Mouse (Mus musculus) ovary, adult 18-20 months (tissue): ENCODE data around the gene Lrrc8c.

Experiments used
- DNase-seq: peaks from one replicate; pipeline ENCODE4 v3.0.0; 2022; ENCODE audit warnings: low spot score, mixed read lengths

Lrrc8c gene

GRCm38 (mm10) chr5:105519096-105519975 lies at the start of gene Lrrc8c:
TSS of gene Lrrc8c (plus strand) at chr5:105519388.
- peak; percentile 82 for DNase-seq

DNA sequence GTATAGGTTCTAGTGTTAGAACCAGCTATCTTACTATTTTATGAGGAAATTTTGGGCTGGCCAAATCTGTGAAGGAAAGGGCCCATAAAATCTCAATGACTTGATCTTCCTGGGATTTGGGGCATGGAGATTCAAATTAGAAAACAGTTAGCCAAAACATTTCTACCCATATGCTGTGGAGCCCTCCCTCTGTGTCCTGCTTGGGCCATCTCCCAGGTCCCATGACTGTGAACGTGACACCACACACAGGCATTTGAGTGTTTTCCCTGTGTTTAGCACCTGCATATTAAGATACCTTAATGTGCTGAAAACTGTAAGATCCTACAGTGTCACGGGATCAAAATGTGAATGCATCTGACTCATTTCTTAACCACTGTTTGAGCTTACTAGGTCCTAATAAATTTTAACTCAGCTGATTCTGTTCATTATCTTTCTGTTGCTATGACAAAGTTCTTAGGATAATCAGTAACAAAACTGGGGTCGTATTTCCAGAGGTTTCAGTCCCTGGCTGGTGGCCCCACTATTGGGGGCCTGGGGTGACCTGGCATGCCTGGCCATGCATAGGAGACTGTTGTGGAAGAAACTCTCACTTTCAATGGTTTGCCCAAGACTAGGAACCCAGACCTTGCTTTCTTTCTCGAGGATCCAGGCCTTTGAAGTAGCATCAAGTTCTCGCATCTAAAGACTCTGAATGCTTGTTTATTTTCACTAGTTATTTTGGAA lies 46.0 kb upstream of the Lrrc8c start:
- DNase-seq: no peak

DNA sequence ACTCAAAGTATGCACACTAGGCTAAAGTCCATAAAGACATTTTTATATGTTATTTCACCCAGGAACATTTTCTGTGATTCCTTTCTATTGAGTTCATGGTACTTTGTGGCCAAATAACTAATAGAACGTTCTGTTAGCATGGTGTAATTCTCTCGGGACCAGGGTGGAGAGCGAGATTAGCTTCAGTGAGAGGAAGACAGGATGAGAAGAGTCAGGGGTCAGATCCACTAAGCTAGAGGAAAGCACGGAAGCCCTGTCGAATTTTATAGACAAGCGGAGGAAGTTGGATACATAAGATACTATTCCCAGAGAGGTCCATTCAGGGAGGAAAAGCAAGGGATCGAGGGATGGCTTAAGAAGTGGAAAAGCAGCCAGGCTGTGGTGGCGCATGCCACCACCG lies 41.7 kb upstream of the Lrrc8c start:
- DNase-seq: no peak

DNA sequence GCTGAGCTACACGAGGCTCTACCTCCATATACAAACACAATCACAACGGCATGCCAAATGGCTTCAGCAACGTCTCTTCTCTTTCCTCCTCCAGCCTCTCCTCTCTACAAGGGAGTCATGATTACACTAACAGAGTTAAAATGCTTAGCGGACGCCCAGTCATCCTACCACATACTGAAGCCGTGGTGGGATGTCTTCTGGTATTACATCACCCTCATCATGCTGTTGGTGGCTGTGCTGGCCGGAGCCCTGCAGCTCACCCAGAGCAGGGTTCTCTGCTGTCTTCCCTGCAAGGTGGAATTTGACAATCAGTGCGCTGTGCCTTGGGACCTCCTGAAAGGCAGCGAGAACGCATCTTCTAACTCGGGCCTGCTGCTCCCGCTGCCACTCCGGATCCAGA lies 39.5 kb upstream of the Lrrc8c start:
- no peak for DNase-seq

DNA sequence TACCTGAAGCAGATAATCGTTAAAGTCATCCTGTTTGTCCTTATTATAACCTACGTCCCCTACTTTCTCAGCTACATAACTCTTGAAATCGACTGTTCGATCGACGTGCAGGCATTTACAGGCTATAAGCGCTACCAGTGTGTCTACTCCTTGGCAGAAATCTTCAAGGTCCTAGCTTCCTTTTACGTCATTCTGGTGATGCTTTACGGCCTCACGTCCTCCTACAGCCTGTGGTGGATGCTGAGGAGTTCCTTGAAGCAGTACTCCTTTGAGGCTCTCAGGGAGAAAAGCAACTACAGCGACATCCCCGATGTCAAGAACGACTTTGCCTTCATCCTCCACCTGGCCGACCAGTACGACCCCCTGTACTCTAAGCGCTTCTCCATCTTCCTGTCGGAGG lies 38.6 kb upstream of the Lrrc8c start:
- DNase-seq: no peak

GRCm38 (mm10) chr5:105483632-105484031 lies 35.6 kb upstream of the Lrrc8c start:
- no peak for DNase-seq

DNA sequence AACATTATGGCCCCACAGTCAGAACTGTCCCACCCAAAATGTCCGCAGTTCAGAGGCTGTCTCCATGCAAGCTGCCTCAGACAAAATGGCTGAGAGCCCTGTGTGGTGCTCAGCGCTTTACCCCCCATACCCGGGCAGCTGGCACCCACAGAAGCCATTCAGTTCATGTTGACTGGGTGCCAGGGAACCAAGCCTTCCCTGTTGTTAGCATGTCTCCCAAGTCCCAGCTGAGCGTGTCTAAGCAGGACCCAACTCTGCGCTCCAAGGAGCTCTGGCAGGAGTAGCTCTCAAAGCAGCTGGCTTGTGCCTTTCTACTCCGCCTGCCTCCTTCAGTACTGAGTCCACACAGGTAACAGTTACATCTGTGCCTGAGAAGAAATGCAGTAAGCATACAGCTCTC lies 34.9 kb upstream of the Lrrc8c start:
- no peak for DNase-seq

GRCm38 (mm10) chr5:105484891-105485290 lies 34.3 kb upstream of the Lrrc8c start:
- no peak for DNase-seq

DNA sequence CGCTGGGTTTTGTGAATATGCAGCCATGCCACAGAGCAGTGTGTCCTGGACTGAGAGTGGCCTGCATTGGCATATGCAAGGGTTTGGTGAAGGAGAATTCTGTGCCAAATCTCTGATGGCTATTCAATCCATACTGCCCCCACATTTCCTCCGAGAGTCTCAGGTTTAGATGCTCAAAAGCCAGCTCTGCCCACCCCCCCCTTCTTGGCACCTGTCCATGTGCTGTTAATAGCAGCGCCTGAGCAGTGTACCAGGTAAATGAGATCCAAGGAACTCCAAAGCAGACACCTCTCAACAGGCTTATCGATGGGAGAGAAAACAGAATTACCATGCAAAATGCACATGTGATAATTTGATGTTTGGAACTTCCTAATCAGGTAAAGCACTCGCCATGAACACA lies 29.0 kb upstream of the Lrrc8c start:
- DNase-seq: no peak

DNA sequence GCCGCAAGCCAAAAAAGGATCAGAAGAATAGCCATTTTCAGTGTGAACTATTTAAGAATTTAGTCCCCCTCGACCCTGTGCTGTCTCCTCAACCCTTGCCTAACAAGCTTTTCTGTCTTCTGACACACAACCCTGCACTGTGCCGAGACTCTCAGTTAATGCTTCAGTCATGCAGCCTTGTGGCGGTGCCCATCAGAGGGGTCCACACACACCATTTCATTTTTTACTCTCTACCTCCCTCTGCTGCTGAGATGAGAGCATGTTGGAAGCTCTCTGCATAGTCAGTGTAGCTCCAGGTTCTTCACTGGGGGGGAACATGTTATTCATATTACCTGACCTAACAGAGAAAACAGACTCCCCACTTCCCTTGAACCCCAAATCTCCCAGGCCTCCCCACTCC lies 27.8 kb upstream of the Lrrc8c start:
- DNase-seq: no peak

DNA sequence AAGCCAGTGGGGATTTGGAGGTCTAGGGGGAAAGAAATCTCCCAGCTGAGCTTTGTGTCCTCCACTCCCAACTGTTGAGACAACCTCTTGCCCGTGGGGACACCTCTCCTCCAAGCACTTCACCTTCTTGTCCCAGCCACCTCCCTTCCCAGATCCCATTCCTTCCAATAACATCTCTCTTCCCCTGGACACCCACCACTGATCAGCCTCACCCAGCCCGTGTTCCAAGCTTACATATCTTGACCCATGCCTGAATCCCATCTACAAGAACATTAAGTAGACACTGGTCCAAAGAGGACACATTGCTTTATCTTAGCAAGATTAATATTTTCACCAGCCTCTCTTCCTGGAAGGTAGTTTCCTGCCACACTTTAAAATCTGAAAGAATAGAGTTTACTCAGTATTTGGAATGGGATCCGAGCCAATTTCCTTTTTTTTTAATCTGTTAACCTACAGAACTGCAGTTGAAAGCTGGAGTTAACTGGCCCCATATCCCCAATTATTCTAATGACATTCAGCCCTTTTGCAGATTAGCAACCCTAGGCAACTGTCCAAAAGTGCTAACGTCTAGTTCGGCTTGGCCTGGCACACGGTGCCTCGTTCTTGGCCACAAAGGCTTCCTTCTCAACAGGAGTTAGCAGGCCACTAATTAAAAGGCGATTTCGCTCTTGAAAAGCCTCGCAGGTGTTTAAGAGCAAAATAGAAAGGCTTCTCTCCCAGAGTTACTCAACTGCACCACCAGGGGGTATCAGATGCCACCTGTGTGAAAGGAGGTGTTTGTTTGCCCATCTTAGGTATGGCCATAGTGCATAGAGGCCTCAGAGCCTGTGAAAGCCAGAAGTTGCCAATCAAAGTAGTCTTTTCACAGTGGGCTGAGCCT lies 26.6 kb upstream of the Lrrc8c start:
- no peak for DNase-seq

DNA sequence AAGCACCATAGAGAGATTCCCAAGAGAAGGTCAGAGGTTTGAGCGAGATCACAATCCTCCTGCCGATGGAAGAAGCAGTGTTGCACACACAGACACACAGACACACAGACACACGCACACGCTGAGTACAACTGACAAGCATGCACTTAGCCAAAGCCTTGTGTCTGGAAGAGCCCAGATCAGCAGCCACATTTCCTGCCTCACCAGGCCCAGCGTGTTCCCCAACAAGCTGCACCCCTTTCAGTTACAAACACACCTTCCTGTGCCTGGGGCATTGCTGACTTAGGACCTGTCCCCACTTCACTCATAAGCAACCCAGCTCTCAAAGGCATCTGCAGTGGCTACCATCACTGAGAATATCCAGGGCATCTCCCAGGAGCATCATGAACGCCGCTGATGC lies 25.8 kb upstream of the Lrrc8c start:
- DNase-seq: no peak

GRCm38 (mm10) chr5:105494246-105494917 lies 24.8 kb upstream of the Lrrc8c start:
- no peak for DNase-seq

DNA sequence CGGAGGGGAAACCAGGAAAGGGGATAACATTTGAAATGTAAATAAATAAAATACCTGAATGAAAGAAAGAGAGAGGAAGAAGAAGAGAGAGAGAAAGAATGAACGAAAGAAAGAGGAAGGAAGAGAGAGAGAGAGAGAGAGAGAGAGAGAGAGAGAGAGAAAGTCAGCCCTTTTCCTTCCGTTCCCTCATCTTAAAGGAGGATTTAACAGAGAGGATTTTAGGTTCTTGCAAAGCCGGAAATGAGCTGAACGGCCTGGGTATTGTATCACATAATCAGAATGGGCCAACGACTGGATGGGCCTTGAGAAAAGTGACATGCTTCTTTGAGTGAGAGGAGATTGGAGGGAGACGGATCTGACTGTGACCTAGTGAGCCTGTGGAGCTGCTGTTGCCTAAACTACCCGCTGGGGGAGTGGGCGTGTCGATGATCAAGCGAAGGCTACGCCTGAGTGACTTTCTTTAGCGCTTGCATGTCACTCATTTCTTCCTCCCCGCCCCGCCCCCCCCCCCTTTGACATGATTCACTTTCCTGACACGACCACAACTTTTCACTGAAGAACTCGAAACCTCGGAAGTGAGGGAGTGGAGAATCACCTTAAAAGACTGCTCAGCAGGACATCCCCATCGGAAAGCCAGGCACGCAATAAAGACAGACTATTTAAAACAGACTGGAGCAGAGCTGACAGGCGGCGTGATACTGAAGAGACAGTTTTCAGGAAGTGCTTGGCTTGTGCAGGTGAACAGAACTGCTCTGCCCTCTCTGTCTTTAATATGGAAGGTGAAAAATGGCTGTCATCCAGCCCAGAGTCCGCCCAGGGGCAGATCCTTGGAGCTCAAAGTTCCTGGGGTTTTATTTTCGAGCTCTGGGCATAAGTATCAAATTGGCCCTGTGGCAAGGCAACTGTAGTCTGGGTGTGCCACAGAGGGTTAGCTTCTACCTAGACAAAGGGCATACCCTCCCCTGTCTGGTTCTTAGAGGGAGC lies 24.0 kb upstream of the Lrrc8c start:
- DNase-seq: peak; percentile 67

GRCm38 (mm10) chr5:105496133-105496532 lies 23.1 kb upstream of the Lrrc8c start:
- no peak for DNase-seq

GRCm38 (mm10) chr5:105496586-105496985 lies 22.6 kb upstream of the Lrrc8c start:
- no peak for DNase-seq

DNA sequence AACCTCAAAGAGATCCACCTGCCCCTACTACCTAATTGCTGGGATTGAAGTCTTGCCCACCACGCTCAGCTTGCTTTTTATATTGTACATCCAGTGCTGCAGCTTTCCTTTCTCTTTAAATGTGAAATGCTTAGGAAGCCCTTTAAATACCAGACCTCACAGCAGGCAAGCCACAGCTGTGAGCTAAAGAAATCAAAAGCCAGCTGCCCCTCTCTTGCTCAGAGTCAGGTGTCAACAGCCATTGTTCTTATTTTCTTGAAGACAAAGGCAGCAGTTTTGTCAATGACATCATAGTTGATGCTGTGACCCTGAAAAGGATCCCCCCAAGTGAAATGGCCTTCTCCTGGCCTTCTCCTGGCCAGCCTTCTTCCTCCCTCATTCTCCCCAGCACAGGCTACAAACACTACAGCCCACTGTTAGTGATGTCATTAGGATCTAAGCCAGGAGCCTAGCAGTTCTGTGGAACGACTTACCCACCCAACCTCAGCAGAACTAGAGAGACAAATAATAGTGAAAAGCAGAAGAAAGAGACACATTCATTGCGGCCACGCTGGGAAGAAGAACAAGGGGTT lies 20.7 kb upstream of the Lrrc8c start:
- DNase-seq: no peak

- DNase-seq: no peak
Observed at GRCm38 (mm10) chr5:105499396-105499795, 19.8 kb upstream of the Lrrc8c start.

DNA sequence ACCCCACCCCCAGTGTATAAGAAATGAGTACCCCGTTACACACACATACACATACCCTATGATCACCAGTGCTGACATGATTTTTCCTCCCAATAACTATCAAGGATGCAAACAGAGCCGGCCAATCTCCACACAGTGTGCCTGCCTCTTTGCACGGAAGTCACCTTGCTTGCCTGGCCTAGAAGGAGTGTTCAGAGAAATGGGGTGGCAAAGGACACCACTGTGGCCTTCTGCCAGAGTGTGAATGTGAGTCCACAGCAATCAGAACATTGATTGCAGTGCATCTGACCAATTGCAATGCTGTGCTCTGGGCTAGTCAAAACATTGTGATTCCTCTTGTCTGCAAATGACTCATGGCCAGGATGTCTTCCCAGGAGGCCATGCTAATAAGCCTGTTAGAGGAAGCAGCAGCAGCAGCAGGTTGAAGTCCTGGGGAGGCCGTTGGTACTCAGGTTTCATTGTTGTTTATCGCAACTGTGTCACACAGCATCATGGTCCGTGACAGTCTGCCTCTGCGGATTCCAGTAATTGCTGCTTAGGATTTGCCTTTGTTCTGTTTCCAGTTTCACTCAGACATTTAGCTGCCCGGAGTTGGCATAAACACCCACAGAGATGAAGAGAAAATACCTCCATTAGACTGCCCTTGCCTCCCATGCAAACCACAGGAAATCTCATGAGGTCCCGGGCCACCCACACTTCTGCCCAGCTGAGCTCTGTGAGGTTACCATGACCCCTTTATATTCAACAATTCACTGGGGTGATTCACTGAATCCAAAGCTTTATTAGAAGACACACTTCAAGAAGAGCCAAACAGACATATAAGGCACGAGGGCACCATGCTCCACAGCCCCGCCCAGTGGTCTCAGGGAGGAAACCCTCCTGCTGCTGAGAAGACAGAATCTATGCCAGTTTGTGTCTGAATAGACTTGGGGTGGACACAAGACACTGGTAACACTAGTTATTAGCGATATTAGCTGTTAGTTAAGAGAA lies 18.8 kb upstream of the Lrrc8c start:
- peak; percentile 41 for DNase-seq
